Mouse (Mus musculus) E14TG2a.4 (cell line): Measurements from ENCODE around the gene Nr1d1.
A peak's percentile ranks its signal among the peaks of the same experiment; 100 is the strongest.

ENCODE experiments used
- H3K27me3 ChIP-seq: 2 replicates; pipeline ENCODE4 v1.6.1; 2014; ENCODE audit warnings: low read length, control low read depth; ENCODE audit not compliant: insufficient read depth
- H3K36me3 ChIP-seq: 2 replicates; pipeline ENCODE4 v1.6.1; 2014; ENCODE audit warnings: low read length, control low read depth; ENCODE audit not compliant: insufficient read depth
- H3K4me1 ChIP-seq: replicated peaks from 2 replicates; pipeline ENCODE4 v1.6.1; 2014; ENCODE audit warnings: low read depth, low read length, control low read depth
- H3K4me3 ChIP-seq: replicated peaks from 2 replicates; pipeline ENCODE4 v1.5.1; 2014; ENCODE audit warnings: mild to moderate bottlenecking, low read length
- H3K9me3 ChIP-seq: 2 replicates; pipeline ENCODE4 v1.6.1; 2014; ENCODE audit warnings: low read length, control low read depth
- CTCF ChIP-seq: conservative IDR thresholded peaks from 2 replicates; pipeline ENCODE4 v1.5.1; 2014; ENCODE audit warnings: low read length
- NANOG ChIP-seq: IDR thresholded peaks from 2 replicates; pipeline ENCODE4 v1.6.1; 2014; ENCODE audit warnings: borderline replicate concordance, low read length, mixed read lengths
- POU5F1 ChIP-seq: IDR thresholded peaks from 2 replicates; pipeline ENCODE4 v1.6.1; 2014; ENCODE audit warnings: low read length, borderline replicate concordance

Gene Nr1d1

DNA sequence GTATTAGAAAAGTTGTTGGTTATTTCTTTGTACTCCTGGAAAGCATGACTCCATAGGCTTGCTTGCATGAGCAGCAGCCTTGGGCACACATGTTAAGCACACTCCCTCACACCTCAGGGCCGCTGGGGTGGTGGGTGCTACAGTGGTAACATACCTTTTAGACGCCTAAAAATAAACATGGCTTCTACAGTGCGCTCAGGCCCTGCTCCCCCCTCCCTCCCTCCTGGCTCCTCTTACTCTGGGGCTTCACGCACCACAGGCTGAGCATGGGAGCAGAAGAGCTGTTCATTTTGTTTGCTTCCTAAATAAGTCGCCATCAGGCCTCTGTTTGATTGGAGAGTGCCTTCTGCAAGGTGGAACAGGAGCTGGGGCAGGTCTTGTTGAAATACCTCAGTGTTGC, 22.2 kb upstream of the Nr1d1 start:
- Histone ChIP-seq H3K4me3 (peak overlapping the region; percentile 91; the same call in 1 of the 2 replicates), H3K36me3 (peaks cover 47% of the 10 kb centered on the region), H3K27me3 (peaks cover 21% of the 10 kb centered on the region)

DNA sequence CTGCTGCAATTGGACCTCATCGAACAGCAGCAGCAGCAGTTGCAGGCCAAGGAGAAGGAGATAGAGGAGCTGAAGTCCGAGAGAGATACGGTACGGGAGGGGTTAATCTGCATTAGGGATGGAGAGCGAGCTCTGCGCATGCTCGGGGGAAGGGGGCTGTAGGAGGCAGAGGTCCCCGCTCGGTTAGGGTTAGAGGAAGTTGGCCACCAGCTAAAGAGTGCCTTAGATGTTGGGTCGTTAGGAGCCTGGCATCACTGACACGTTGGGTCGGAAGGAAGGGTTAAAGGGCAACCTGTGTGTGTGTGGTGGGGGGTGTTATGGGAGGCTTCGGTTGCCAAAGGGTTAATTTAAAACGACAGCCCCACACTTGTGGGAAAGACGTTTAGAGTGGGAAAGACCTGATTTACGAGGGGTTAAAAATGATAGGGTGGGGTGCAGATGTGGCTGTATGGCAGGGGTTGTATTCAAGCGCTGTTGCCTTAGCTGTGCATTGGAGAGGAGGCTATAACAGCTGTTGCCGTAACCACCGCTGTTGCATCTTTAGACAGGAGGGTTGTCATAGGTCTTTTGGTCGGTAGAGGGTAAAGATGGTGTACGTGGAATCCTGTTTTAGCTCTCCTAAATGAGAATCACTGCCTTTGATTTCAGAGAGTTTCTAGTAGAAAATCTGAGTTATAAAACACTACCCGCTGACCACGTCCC, 21.5 kb upstream of the Nr1d1 start:
- H3K9me3 ChIP-seq = peaks cover 31% of the 10 kb centered on the region
- TF ChIP-seq CTCF (no peak), POU5F1 (no peak), NANOG (no peak)
- peak overlapping the region; percentile 91 for H3K4me3 ChIP-seq
- peaks cover 41% of the 10 kb centered on the region for H3K36me3 ChIP-seq
- H3K27me3 ChIP-seq = peaks cover 21% of the 10 kb centered on the region
- peaks cover 41% of the 10 kb centered on the region for H3K4me1 ChIP-seq

More for the DNA sequence above, 22.2 kb upstream of the Nr1d1 start:
- Histone ChIP-seq H3K9me3 (peaks cover 37% of the 10 kb centered on the region), H3K4me1 (peaks cover 35% of the 10 kb centered on the region)
- TF ChIP-seq NANOG = no peak
- no peak for TF ChIP-seq POU5F1
- TF ChIP-seq CTCF = no peak

DNA sequence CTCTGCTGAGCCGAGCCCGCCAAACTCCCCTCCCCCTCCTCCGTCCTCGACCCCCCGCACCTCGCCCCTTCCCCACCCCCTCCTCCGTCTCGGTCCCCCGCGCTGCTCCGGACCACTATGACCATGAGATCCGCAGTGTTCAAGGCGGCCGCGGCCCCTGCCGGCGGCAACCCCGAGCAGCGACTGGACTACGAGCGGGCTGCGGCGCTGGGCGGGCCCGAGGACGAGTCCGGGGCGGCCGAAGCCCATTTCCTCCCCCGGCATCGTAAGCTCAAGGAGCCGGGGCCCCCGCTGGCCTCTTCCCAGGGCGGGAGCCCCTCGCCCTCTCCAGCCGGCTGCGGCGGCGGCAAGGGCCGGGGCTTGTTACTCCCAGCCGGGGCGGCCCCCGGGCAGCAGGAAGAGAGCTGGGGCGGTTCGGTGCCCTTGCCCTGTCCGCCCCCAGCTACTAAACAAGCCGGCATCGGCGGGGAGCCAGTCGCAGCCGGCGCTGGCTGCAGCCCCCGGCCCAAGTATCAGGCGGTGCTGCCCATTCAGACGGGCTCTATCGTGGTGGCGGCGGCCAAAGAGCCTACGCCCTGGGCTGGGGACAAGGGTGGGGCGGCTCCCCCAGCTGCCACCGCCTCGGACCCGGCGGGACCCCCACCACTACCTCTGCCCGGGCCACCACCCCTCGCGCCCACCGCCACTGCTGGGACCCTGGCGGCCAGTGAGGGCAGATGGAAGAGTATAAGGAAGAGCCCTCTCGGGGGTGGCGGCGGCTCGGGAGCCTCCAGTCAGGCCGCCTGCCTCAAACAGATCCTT, 20.8 kb upstream of the Nr1d1 start:
- peaks cover 34% of the 10 kb centered on the region for H3K36me3 ChIP-seq
- TF ChIP-seq CTCF = no peak
- no peak for TF ChIP-seq NANOG
- TF ChIP-seq POU5F1 = no peak
- peaks cover 21% of the 10 kb centered on the region for H3K27me3 ChIP-seq
- H3K4me3 ChIP-seq = peak overlapping the region; percentile 91
- peaks cover 49% of the 10 kb centered on the region for H3K4me1 ChIP-seq
- peaks cover 23% of the 10 kb centered on the region for H3K9me3 ChIP-seq

DNA sequence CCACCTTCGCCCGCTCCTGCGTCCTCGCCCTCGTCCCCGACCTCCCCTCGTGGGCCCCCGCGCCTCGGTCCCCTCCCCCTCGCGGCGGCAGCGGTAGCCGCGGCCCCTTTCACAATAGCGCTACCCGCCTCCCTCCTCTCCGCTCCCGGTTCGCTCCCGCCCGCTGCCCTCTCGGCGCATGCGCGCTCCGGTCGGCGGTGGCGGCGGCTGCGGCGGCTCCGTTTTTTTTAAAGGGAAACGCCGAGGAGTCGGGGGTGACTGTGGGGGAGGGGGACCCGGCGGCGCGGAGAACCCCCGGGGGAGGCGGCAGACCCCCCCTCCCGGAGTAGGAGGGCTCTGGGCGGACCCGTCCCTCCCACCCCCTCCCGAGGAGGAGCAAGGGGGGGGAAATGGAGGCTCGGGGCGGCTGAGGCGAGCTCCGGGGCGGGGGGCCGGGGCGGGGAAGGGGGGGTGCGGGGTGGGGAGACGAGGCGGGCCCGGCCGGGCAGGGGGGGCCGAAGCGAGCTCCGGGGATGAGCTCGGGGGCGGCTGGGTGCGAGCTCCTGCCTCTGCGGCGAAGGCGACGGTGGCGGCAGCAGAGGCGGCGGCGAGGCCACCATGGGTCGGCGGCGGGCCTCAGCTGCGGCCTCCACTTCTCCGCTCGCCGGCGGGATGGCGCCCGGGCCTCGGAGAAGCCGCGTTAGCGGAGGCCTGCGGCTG, 20.0 kb upstream of the Nr1d1 start, which contains the start of gene Msl1:
TSS of gene Msl1 (plus strand) at position 502 of the 699 bp plus-strand sequence.
- peak within 1 kb of the TSS; percentile 91 for H3K4me3 ChIP-seq
- TF ChIP-seq CTCF = no peak
- TF ChIP-seq NANOG = no peak
- no peak for TF ChIP-seq POU5F1
- peaks cover 16% of the 10 kb centered on the region for H3K9me3 ChIP-seq
- peaks cover 56% of the 10 kb centered on the region for H3K4me1 ChIP-seq
- H3K27me3 ChIP-seq = peaks cover 21% of the 10 kb centered on the region
- peaks cover 26% of the 10 kb centered on the region for H3K36me3 ChIP-seq

DNA sequence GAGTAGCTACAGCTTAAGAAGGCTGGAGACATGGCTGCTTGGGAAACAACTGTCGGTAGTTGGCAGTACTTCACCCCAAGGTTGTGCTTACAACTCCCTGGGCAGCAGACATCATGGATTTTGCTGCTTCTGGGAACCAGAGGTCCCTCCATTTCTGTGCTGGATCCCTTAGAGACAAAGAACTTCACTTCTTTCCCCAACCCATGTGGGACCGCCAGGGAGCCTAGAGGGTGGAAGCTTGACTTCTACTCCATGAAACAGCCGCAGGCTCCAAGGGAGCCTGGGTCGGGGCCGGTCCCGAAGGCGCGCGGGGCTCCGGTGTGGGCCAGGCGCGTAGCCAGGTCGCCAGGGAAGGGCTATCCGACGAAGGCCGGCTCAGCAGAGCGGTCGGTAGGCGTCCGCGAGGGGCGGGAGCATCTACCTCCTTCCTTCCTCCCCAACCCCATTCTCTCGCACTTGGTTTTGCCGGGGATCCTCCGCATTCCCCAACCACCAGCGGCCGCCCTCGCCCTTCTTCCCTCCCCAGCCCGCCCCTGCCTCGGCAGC, 19.4 kb upstream of the Nr1d1 start:
- Histone ChIP-seq H3K36me3 (peaks cover 20% of the 10 kb centered on the region), H3K27me3 (peaks cover 21% of the 10 kb centered on the region), H3K4me1 (peaks cover 63% of the 10 kb centered on the region), H3K9me3 (peaks cover 12% of the 10 kb centered on the region; the same call in 1 of the 2 replicates), H3K4me3 (peak overlapping the region; percentile 91)
- no peak for TF ChIP-seq NANOG
- TF ChIP-seq CTCF = no peak
- TF ChIP-seq POU5F1 = no peak

DNA sequence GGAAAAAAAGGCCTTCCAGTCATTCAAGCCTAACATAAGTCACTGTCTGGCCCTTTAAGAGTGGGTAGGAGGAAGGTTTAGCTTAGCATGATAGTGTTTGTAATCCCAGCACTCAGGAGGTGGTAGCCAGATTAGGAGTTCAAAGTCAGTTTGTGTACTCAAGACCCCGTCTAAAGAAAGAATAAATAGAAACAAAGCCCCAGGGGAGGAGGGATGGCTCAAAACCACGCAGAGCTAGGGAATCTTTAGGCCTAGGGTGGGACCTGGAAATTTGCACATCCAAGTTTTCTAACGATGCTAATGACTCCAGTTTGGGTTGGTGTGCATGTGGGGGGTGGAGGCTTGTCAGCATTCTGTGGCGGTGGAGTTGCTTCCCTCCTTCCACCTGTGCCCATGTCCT, 16.9 kb upstream of the Nr1d1 start:
- H3K4me3 ChIP-seq = no peak overlapping the region

DNA sequence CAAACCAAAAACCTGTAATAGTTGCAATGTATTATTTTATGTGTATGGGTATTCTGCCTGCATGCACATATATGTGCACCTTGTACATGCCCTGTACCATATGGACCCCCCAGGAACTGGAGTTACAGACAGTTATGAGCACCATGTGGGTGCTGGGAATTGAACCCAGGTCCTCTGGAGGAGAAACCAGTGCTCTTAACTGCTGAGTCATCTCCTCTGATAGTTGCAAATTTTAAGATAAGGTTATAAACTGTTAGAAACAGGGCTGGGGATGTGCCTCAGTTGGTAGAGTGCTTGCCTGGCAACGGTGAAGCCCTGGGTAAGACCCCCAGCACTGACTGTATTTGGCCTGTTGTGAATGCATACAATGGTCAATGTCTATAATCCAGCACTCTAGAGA, 16.3 kb upstream of the Nr1d1 start:
- H3K4me3 ChIP-seq = no peak overlapping the region
- peaks cover 19% of the 10 kb centered on the region for H3K27me3 ChIP-seq
- peaks cover 74% of the 10 kb centered on the region for H3K4me1 ChIP-seq
- no peaks in the 10 kb centered on the region for H3K36me3 ChIP-seq
- H3K9me3 ChIP-seq = no peaks in the 10 kb centered on the region
- TF ChIP-seq NANOG (no peak), CTCF (no peak), POU5F1 (no peak)

More for the DNA sequence above, 16.9 kb upstream of the Nr1d1 start:
- Histone ChIP-seq H3K36me3 (no peaks in the 10 kb centered on the region), H3K4me1 (peaks cover 74% of the 10 kb centered on the region), H3K27me3 (peaks cover 19% of the 10 kb centered on the region), H3K9me3 (no peaks in the 10 kb centered on the region)
- TF ChIP-seq POU5F1 (no peak), CTCF (no peak), NANOG (peak; percentile 41; the same call in 1 of the 2 replicates)
